Mouse (Mus musculus) hindbrain, embryonic 11.5 days (tissue): ENCODE results near the gene Tex33. TPM values are rescaled to one million over a fixed set of nuclear protein-coding genes. Genes with fewer than 3 reads are reported as not detected.
"Not testable (repeated sequence)": the region's sequence is repeated elsewhere in the genome, so short reads cannot be mapped to it uniquely, and the experiment has no call there.

Source experiments
- ATAC-seq: fragments of 200-750 bp; cut with Nextera tagmentation; 2 replicates; pipeline ENCODE4 v1.8.0; 2017; ENCODE audit warnings: mild to moderate bottlenecking, moderate TSS enrichment, moderate library complexity; ENCODE audit not compliant: low FRiP score
- DNase-seq: peaks from one replicate; pipeline ENCODE4 v3.0.0-alpha.2; 2015; ENCODE audit warnings: low spot score
- H3K27ac ChIP-seq: fragments of 300-500 bp; sonication (generic); 2 replicates; pipeline ENCODE4 v1.5.1; 2014; ENCODE audit warnings: mild to moderate bottlenecking, low read depth, low read length
- H3K27me3 ChIP-seq: fragments of 300-500 bp; sonication (generic); 2 replicates; pipeline ENCODE4 v1.6.1; 2014; ENCODE audit warnings: mild to moderate bottlenecking, low read length, moderate library complexity, mixed read lengths; ENCODE audit not compliant: control insufficient read depth, insufficient read depth
- H3K36me3 ChIP-seq: fragments of 300-500 bp; sonication (generic); 2 replicates; pipeline ENCODE4 v1.6.1; 2014; ENCODE audit warnings: mild to moderate bottlenecking, low read length, moderate library complexity, mixed read lengths; ENCODE audit not compliant: control insufficient read depth, insufficient read depth
- H3K4me1 ChIP-seq: fragments of 300-500 bp; sonication (generic); replicated peaks from 2 replicates; pipeline ENCODE4 v1.6.1; 2014; ENCODE audit warnings: low read length, mixed read lengths; ENCODE audit not compliant: control insufficient read depth, insufficient read depth
- H3K4me2 ChIP-seq: fragments of 300-500 bp; sonication (generic); replicated peaks from 2 replicates; pipeline ENCODE4 v1.6.1; 2014; ENCODE audit warnings: mild to moderate bottlenecking, low read depth, low read length
- H3K4me3 ChIP-seq: fragments of 300-500 bp; sonication (generic); 2 replicates; pipeline ENCODE4 v1.5.1; 2014; ENCODE audit warnings: low read depth, low read length
- H3K9ac ChIP-seq: fragments of 300-500 bp; sonication (generic); 2 replicates; pipeline ENCODE4 v1.6.1; 2014; ENCODE audit warnings: low read depth, low read length
- H3K9me3 ChIP-seq: fragments of 300-500 bp; sonication (generic); 2 replicates; pipeline ENCODE4 v1.6.1; 2016; ENCODE audit warnings: low read length; ENCODE audit not compliant: control insufficient read depth
- WGBS: fragments of 180-500 bp; shearing (Covaris S2); extraction: QIAGEN DNeasy Blood & Tissue Kit; methylation state at CpG from one replicate; pipeline ENCODE4 v1.1.7; 2014; 5-methylcytosine and 5-hydroxymethylcytosine counted together
- polyA plus RNA-seq: library from polyadenylated mRNA; unstranded; fragments of >200 nt; fragmentation: Nextera tagmentation; extraction: Ambion mirVana; gene quantifications from 2 replicates; pipeline ENCODE4 v1.2.1, GENCODE M21; 2014

Tex33 gene
- polyA plus RNA-seq, 1 experiment from 2014 or later, result not detected

GRCm38 (mm10) chr15:78331523-78332340 is 64.0 kb downstream of the Tex33 start:
- no peaks in the 10 kb centered on the region for H3K4me1 ChIP-seq
- no peak for ATAC-seq
- H3K9ac ChIP-seq, result no peak overlapping the region
- no peak overlapping the region for H3K4me2 ChIP-seq
- no peaks in the 10 kb centered on the region for H3K9me3 ChIP-seq
- no peak for DNase-seq
- H3K36me3 ChIP-seq, result no peaks in the 10 kb centered on the region
- no peak overlapping the region for H3K4me3 ChIP-seq
- WGBS, result 72% methylated on average over 5 of the region's 5 CpGs
- H3K27me3 ChIP-seq, result no peaks in the 10 kb centered on the region
- H3K27ac ChIP-seq, result no peak overlapping the region

GRCm38 (mm10) chr15:78330706-78331105 is 65.0 kb downstream of the Tex33 start:
- H3K4me1 ChIP-seq, result no peaks in the 10 kb centered on the region
- H3K36me3 ChIP-seq, result no peaks in the 10 kb centered on the region
- H3K27ac ChIP-seq, result no peak overlapping the region
- H3K27me3 ChIP-seq, result no peaks in the 10 kb centered on the region
- H3K9me3 ChIP-seq, result no peaks in the 10 kb centered on the region
- 85% methylated on average over 4 of the region's 4 CpGs for WGBS
- no peak overlapping the region for H3K4me2 ChIP-seq
- DNase-seq, result no peak
- H3K9ac ChIP-seq, result no peak overlapping the region
- H3K4me3 ChIP-seq, result no peak overlapping the region
- no peak for ATAC-seq

- 84% methylated on average over 6 of the region's 6 CpGs for WGBS
- not testable (repeated sequence) for DNase-seq, H3K4me3 ChIP-seq, H3K27ac ChIP-seq, H3K36me3 ChIP-seq, H3K9ac ChIP-seq, H3K27me3 ChIP-seq, H3K9me3 ChIP-seq, ATAC-seq, H3K4me1 ChIP-seq, H3K4me2 ChIP-seq
These were observed 65.7 kb downstream of the Tex33 start for GRCm38 (mm10) chr15:78329972-78330371.

GRCm38 (mm10) chr15:78328520-78329097 is 67.1 kb downstream of the Tex33 start:
- Histone ChIP-seq H3K27me3 (no peaks in the 10 kb centered on the region), H3K9ac (no peak overlapping the region), H3K27ac (no peak overlapping the region), H3K9me3 (no peaks in the 10 kb centered on the region), H3K4me3 (no peak overlapping the region), H3K4me1 (no peaks in the 10 kb centered on the region), H3K36me3 (no peaks in the 10 kb centered on the region), H3K4me2 (no peak overlapping the region)
- ATAC-seq (no peak), DNase-seq (no peak)
- WGBS, result 77% methylated on average over 3 of the region's 3 CpGs

Other genes starting within 250 kb of the Tex33 start
- 128 and 135 TPM in 2 replicates for gene Ift27, start 221.8 kb downstream of the Tex33 start, polyA plus RNA-seq
- 1.2 and 1.7 TPM in 2 replicates for gene Pvalb, start 189.5 kb downstream of the Tex33 start, polyA plus RNA-seq
- 6.9 and 7.9 TPM in 2 replicates for gene Ncf4, start 151.1 kb downstream of the Tex33 start, polyA plus RNA-seq
- 0.34 and 0.39 TPM in 2 replicates for gene Csf2rb2, start 90.2 kb downstream of the Tex33 start, polyA plus RNA-seq
- 1.3 and 1.9 TPM in 2 replicates for gene Csf2rb, start 70.2 kb downstream of the Tex33 start, polyA plus RNA-seq
- gene Tst, start 10.0 kb upstream of the Tex33 start, polyA plus RNA-seq, result 8.5 TPM in 2 replicates
- 2.6 and 2.7 TPM in 2 replicates for gene Mpst, start 10.5 kb upstream of the Tex33 start, polyA plus RNA-seq
- 62.7 and 65.8 TPM in 2 replicates for gene Kctd17, start 32.7 kb upstream of the Tex33 start, polyA plus RNA-seq
- gene Tmprss6, start 72.7 kb upstream of the Tex33 start, polyA plus RNA-seq, result 0.05 and 0.24 TPM in 2 replicates
- gene Il2rb, start 99.4 kb upstream of the Tex33 start, polyA plus RNA-seq, result not detected in 2 replicates
- gene C1qtnf6, start 135.5 kb upstream of the Tex33 start, polyA plus RNA-seq, result 11.8 and 12.4 TPM in 2 replicates
- 0.10 and 0.22 TPM in 2 replicates for gene Sstr3, start 148.8 kb upstream of the Tex33 start, polyA plus RNA-seq
- 6.4 and 7.6 TPM in 2 replicates for gene Rac2, start 176.9 kb upstream of the Tex33 start, polyA plus RNA-seq
- 2.1 and 4.4 TPM in 2 replicates for gene Cyth4, start 201.1 kb upstream of the Tex33 start, polyA plus RNA-seq